Mouse (Mus musculus) left cerebral cortex, adult 8-10 months (tissue): ENCODE measurements around the gene Yipf1. TPM values are rescaled to one million over a fixed set of nuclear protein-coding genes. Genes with fewer than 3 reads are reported as not detected.
"Not testable (repeated sequence)": the region's sequence is repeated elsewhere in the genome, so short reads cannot be mapped to it uniquely, and the experiment has no call there.

ENCODE experiments used
- DNase-seq, 2 experiments: peaks; one replicate each; pipeline ENCODE4 v3.0.0; 2022; ENCODE audit warnings: low spot score in 2 of 2
- total RNA-seq, 4 experiments: library from RNA; stranded (reverse); gene quantifications; 2 replicates each; pipeline ENCODE4 v1.2.4; 2022

Yipf1 gene
- total RNA-seq, 4 experiments from 2014 or later, result 42.8 to 52.1 (median 45.8) TPM

- DNase-seq, result no peak
Measured at GRCm38 (mm10) chr4:107323113-107323512, 8.9 kb downstream of the Yipf1 start.

GRCm38 (mm10) chr4:107328530-107328929 is 14.4 kb downstream of the Yipf1 start:
- DNase-seq, result no peak

GRCm38 (mm10) chr4:107333514-107333913 is 19.4 kb downstream of the Yipf1 start:
- no peak for DNase-seq

GRCm38 (mm10) chr4:107336356-107336755 is 22.2 kb downstream of the Yipf1 start:
- no peak for DNase-seq

GRCm38 (mm10) chr4:107337455-107337854 is 23.3 kb downstream of the Yipf1 start:
- DNase-seq, result no peak

GRCm38 (mm10) chr4:107341354-107341753 is 27.2 kb downstream of the Yipf1 start:
- DNase-seq, result no peak

- peak in 1 of 2 experiments; percentile 16 for DNase-seq
Measured at GRCm38 (mm10) chr4:107344612-107345011, 30.4 kb downstream of the Yipf1 start.

- no peak for DNase-seq
Measured at GRCm38 (mm10) chr4:107347221-107347620, 33.1 kb downstream of the Yipf1 start.

GRCm38 (mm10) chr4:107348529-107349310 is 34.6 kb downstream of the Yipf1 start:
- DNase-seq, result no peak

- peak in 1 of 2 experiments; percentile 20 for DNase-seq
Measured at GRCm38 (mm10) chr4:107349311-107350008, 35.3 kb downstream of the Yipf1 start.

- DNase-seq, result no peak
Measured at GRCm38 (mm10) chr4:107351368-107351767, 37.2 kb downstream of the Yipf1 start.

GRCm38 (mm10) chr4:107353612-107354011 is 39.4 kb downstream of the Yipf1 start:
- DNase-seq, result no peak

- DNase-seq, result no peak
Measured at GRCm38 (mm10) chr4:107354126-107354525, 40.0 kb downstream of the Yipf1 start.

- no peak for DNase-seq
Measured at GRCm38 (mm10) chr4:107354543-107354942, 40.4 kb downstream of the Yipf1 start.

- DNase-seq, result not testable (repeated sequence)
Measured at GRCm38 (mm10) chr4:107357172-107357571, 43.0 kb downstream of the Yipf1 start.

- peak in 1 of 2 experiments; percentile 19 for DNase-seq
Measured at GRCm38 (mm10) chr4:107358460-107358859, 44.3 kb downstream of the Yipf1 start.

- no peak for DNase-seq
Measured at GRCm38 (mm10) chr4:107360457-107361145, 46.4 kb downstream of the Yipf1 start.

GRCm38 (mm10) chr4:107362755-107363154 is 48.6 kb downstream of the Yipf1 start:
- DNase-seq, result no peak

- no peak for DNase-seq
Measured at GRCm38 (mm10) chr4:107363573-107363972, 49.4 kb downstream of the Yipf1 start.

GRCm38 (mm10) chr4:107364190-107364639 is 50.1 kb downstream of the Yipf1 start:
- DNase-seq, result no peak

- DNase-seq, result not testable (repeated sequence)
Measured at GRCm38 (mm10) chr4:107366408-107366807, 52.2 kb downstream of the Yipf1 start.
